Mouse (Mus musculus) spleen, adult 2 months (tissue): Measurements from ENCODE around the gene Dip2c.

Experiments used
- CTCF ChIP-seq: fragments of 200-500 bp; IDR thresholded peaks from 2 replicates; pipeline ENCODE4 v1.5.1; 2011; ENCODE audit warnings: mild to moderate bottlenecking, inconsistent platforms; ENCODE audit not compliant: insufficient read depth, insufficient read length, insufficient replicate concordance; ENCODE audit errors: extremely low read depth
- POLR2A ChIP-seq: fragments of 200-500 bp; IDR thresholded peaks from 2 replicates; pipeline ENCODE4 v1.6.1; 2011; ENCODE audit warnings: low read depth, low read length, inconsistent platforms

DNA sequence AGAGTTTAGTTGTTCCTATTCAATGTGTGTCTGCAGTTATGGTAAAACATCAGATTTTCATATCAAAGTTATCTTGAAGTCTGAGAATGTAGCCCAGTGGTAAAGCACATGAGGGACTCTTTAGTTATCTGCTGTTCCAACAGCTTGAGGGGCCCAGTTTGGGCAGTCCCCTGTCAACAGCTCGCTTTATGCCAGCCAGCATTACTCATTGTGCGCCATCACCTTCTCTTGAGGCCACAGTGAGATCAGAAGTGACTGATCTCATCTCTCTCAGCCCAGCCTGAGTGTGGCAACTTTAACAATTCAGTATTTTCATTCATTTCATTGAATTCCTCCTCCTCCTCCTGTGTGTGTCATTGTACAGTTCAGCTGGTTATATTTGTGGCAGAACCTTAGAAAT lies 359.6 kb downstream of the Dip2c start:
- no peak for TF ChIP-seq CTCF
- TF ChIP-seq POLR2A: no peak
